Mouse (Mus musculus): ENCODE measurements around the gene Cox5a.

DNA sequence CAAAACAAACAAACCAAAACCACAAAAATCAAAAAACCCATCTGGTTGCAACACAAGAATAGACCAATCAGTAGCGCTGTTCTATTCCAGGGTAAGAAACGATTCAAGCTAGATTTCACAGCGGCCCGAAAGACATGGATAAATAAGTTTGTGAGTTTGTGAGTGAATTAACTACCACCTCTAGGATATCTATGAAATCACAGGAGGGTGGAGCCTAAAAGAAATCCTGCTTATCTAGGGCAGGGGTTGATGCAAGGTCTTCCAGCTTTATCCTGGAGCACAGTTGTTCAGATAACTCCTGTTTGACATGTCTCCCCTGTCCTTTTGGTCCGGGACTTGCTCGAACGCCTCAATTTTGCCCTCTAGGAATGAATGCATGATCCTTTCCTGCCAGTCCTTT is 39.2 kb downstream of the Cox5a start:
- TF ChIP-seq CTCF (conservative IDR thresholded peaks at IDR 0.05 in 1 of 2, IDR thresholded peaks at IDR 0.05 in 1 of 2; ENCODE audit: low read depth in 2 of 2, low read length in 2 of 2) = no peak
- no peak for TF ChIP-seq POLR2A (IDR thresholded peaks at IDR 0.05; ENCODE audit: low read depth, low read length)
- TF ChIP-seq GABPA (IDR thresholded peaks at IDR 0.05; ENCODE audit: insufficient replicate concordance, low read depth, low read length) = no peak
- TF ChIP-seq KAT2A (IDR thresholded peaks at IDR 0.05; ENCODE audit: insufficient replicate concordance, low read length) = no peak
- no peak for TF ChIP-seq JUN (IDR thresholded peaks at IDR 0.05; ENCODE audit: insufficient read depth, low read depth, low read length)
- no peak for TF ChIP-seq CHD1 (IDR thresholded peaks at IDR 0.05; ENCODE audit: low read depth, low read length)
- TF ChIP-seq CHD2 (IDR thresholded peaks at IDR 0.05; ENCODE audit: low read length) = no peak
